Mouse (Mus musculus) layer of hippocampus, adult 6 months (tissue): Measurements from ENCODE around the gene Pdk2. TPM values are rescaled to one million over a fixed set of nuclear protein-coding genes. Genes with fewer than 3 reads are reported as not detected.

Experiments
- long read RNA-seq, 2 experiments: library from polyadenylated mRNA; unstranded; transcript quantifications; one replicate each; pipeline ENCODE4 v2.0.0; 2019 to 2020
- polyA plus RNA-seq: library from polyadenylated mRNA; unstranded; fragments of <200 nt; fragmentation: Nextera tagmentation; gene quantifications from 2 replicates; pipeline ENCODE4 v1.2.3, GENCODE M21; 2021

The Pdk2 gene
- 129 and 142 TPM in 2 replicates for polyA plus RNA-seq
- long read RNA-seq, experiment 1, transcript Pdk2-201 (11 exons, 2,246 nt) = major isoform, 38 of 57 reads
- long read RNA-seq, experiment 1, partial matches to known transcripts = 15 of 57 reads
- long read RNA-seq, experiment 1, other reads (novel, unspliced or antisense) = 4 of 57 reads
- long read RNA-seq, experiment 2, transcript Pdk2-201 (11 exons, 2,246 nt) = major isoform, 429 of 472 reads
- long read RNA-seq, experiment 2, partial matches to known transcripts = 14 of 472 reads
- long read RNA-seq, experiment 2, other reads (novel, unspliced or antisense) = 29 of 472 reads

GRCm38 (mm10) chr11:95041139-95041609 lies at the start of gene Pdk2:
Gene Pdk2, minus strand, starts transcription at chr11:95041354.

GRCm38 (mm10) chr11:95076536-95077111 lies 35.5 kb upstream of the Pdk2 start, which contains the start of gene Itga3:
Gene Itga3, minus strand, starts transcription at chr11:95076801.

GRCm38 (mm10) chr11:95009629-95010014 lies 31.5 kb downstream of the Pdk2 start, which contains the start of gene Samd14:
Gene Samd14, plus strand, starts transcription at chr11:95009879.

GRCm38 (mm10) chr11:94990749-94991577 lies 50.2 kb downstream of the Pdk2 start, which contains the start of gene Ppp1r9b:
Gene Ppp1r9b, plus strand, starts transcription at chr11:94991035.

Other genes starting within 250 kb of the Pdk2 start
- gene Col1a1, start 105.1 kb downstream of the Pdk2 start, polyA plus RNA-seq = 0.90 and 1.4 TPM in 2 replicates
- not detected in 2 replicates for gene Hils1, start 73.8 kb downstream of the Pdk2 start, polyA plus RNA-seq
- 0.40 and 0.46 TPM in 2 replicates for gene Sgca, start 65.0 kb downstream of the Pdk2 start, polyA plus RNA-seq
- gene Ppp1r9b, start 50.3 kb downstream of the Pdk2 start, polyA plus RNA-seq = 30.7 and 37.0 TPM in 2 replicates
- 13.5 and 16.5 TPM in 2 replicates for gene Samd14, start 31.5 kb downstream of the Pdk2 start, polyA plus RNA-seq
- 2.1 and 2.3 TPM in 2 replicates for gene Itga3, start 35.4 kb upstream of the Pdk2 start, polyA plus RNA-seq
- gene Dlx3, start 78.8 kb upstream of the Pdk2 start, polyA plus RNA-seq = not detected in 2 replicates
- gene Dlx4, start 104.9 kb upstream of the Pdk2 start, polyA plus RNA-seq = 0.10 and 0.50 TPM in 2 replicates
- gene Tac4, start 220.2 kb upstream of the Pdk2 start, polyA plus RNA-seq = not detected in 2 replicates